Mouse (Mus musculus) MEL (cell line): ENCODE measurements around the gene Rpp14.

ENCODE experiments used
- CTCF ChIP-seq, 3 experiments: IDR thresholded peaks in 2 of 3; conservative IDR thresholded peaks in 1 of 3; 2 replicates each; pipeline ENCODE4 v1.5.1; 2011 to 2012; ENCODE audit warnings: low read length in 3 of 3, low read depth in 2 of 3, mild to moderate bottlenecking in 2 of 3, improper control_type of control experiment in 1 of 3, inconsistent platforms in 1 of 3, mixed read lengths in 1 of 3, moderate library complexity in 1 of 3; ENCODE audit not compliant: control insufficient read depth in 1 of 3, insufficient read depth in 1 of 3, poor library complexity in 1 of 3, severe bottlenecking in 1 of 3
- HCFC1 ChIP-seq: IDR thresholded peaks from 2 replicates; pipeline ENCODE4 v1.6.1; 2012; ENCODE audit warnings: low read depth, mild to moderate bottlenecking, inconsistent platforms, low read length, improper control_type of control experiment, moderate library complexity
- MAFK ChIP-seq: IDR thresholded peaks from 2 replicates; pipeline ENCODE4 v1.6.1; 2011; ENCODE audit warnings: low read depth, mild to moderate bottlenecking, low read length, improper control_type of control experiment, borderline replicate concordance
- POLR2A ChIP-seq, 2 experiments: IDR thresholded peaks; 2 replicates each; pipeline ENCODE4 v1.6.1; 2011 to 2012; ENCODE audit warnings: low read length in 2 of 2, mild to moderate bottlenecking in 2 of 2, control low read depth in 1 of 2, improper control_type of control experiment in 1 of 2, low read depth in 1 of 2, moderate library complexity in 1 of 2; ENCODE audit not compliant: control insufficient read depth in 1 of 2, insufficient read depth in 1 of 2, poor library complexity in 1 of 2

DNA sequence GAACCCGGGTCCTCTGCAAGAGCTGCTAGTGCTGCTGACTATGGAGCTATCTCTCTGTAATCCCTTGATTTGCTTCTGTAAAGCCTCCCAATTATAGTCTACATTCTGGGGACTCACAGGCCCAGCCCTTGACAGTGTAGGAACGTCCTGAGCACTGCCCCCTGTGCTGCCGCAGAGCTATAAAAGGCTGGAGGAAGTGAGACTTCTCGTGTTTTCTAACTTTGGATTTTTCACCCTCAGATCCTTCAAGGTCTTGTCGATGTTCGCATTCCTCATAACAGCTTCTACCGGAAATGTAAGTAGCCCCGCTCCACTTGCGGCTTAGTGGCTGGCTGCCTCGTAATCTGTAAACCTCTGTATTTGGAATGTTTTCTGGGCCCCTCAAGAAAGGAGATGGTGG lies 30.8 kb upstream of the Rpp14 start:
- TF ChIP-seq HCFC1 (no peak), POLR2A (IDR thresholded peaks at IDR 0.05; ENCODE audit: control insufficient read depth in 1 of 2, insufficient read depth in 1 of 2, low read depth in 1 of 2, low read length in 2 of 2, poor library complexity in 1 of 2) (no peak), CTCF (IDR thresholded peaks at IDR 0.05 in 2 of 3, conservative IDR thresholded peaks at IDR 0.05 in 1 of 3; ENCODE audit: control insufficient read depth in 1 of 3, insufficient read depth in 1 of 3, low read depth in 2 of 3, low read length in 3 of 3, poor library complexity in 1 of 3, severe bottlenecking in 1 of 3) (no peak), MAFK (no peak)
